8 mouse cellular contexts compared by ENCODE assay signal in genomic region chr15:84923508-84924181, GRCm38 (mm10). TPM values are rescaled to one million over a fixed set of nuclear protein-coding genes. Genes with fewer than 3 reads are reported as not detected.
A peak's percentile ranks its signal among the peaks of the same experiment; 100 is the strongest.
DNase-seq lines count a peak whose midpoint lies in the region; ATAC-seq and TF ChIP-seq lines count a peak whose summit lies in the region.

No protein-coding gene starts in this region.

- peak overlapping the region; percentile 77 for H3K4me2 ChIP-seq in hindbrain, embryonic 11.5 days (replicated peaks; ENCODE audit: low read depth, low read length)

- TF ChIP-seq POLR2A in spleen, adult 2 months (IDR thresholded peaks at IDR 0.05; ENCODE audit: low read depth, low read length), result no peak

- peaks cover 12% of the 10 kb centered on the region for H3K36me3 ChIP-seq in spleen, adult 2 months (ENCODE audit: control insufficient read depth, insufficient read depth, low read length)
- H3K36me3 ChIP-seq in hindbrain, embryonic 11.5 days (ENCODE audit: control insufficient read depth, insufficient read depth, low read length), result peaks cover 2% of the 10 kb centered on the region; the same call in 1 of the 2 replicates

- DNase-seq in adrenal gland, postnatal 25 days, result peak; percentile 71
- no peak for DNase-seq in adrenal gland, adult 2 months
- no peak for DNase-seq in spleen, adult 2 months (ENCODE audit: low read depth in 1 of 2, low spot score in 2 of 2)
- no peak for DNase-seq in spleen, postnatal 36 days (ENCODE audit: low spot score in 2 of 2)
- no peak for DNase-seq in hindbrain, embryonic 11.5 days (ENCODE audit: low spot score)
- peak; percentile 22 for DNase-seq in lung, postnatal 36 days
- no peak for DNase-seq in frontal cortex, postnatal 14 days (ENCODE audit: low spot score in 2 of 2)
- DNase-seq in right cerebral cortex, adult 18-20 months, result no peak

- peak overlapping the region; percentile 86 for H3K4me3 ChIP-seq in spleen, adult 2 months (ENCODE audit: extremely low read depth, insufficient read depth, insufficient read length)
- H3K4me3 ChIP-seq in hindbrain, embryonic 11.5 days (ENCODE audit: low read depth, low read length), result peak overlapping the region; percentile 99

- H3K9ac ChIP-seq in hindbrain, embryonic 11.5 days (ENCODE audit: low read depth, low read length), result peak overlapping the region; percentile 96

- H3K9me3 ChIP-seq in hindbrain, embryonic 11.5 days (ENCODE audit: control insufficient read depth, low read length), result no peaks in the 10 kb centered on the region

- no peaks in the 10 kb centered on the region for H3K27me3 ChIP-seq in spleen, adult 2 months (ENCODE audit: control insufficient read depth, insufficient read depth, low read length)
- no peaks in the 10 kb centered on the region for H3K27me3 ChIP-seq in hindbrain, embryonic 11.5 days (ENCODE audit: control insufficient read depth, insufficient read depth, low read length)

- H3K27ac ChIP-seq in spleen, adult 2 months (ENCODE audit: insufficient read depth, low read length), result peak overlapping the region; percentile 96
- H3K27ac ChIP-seq in hindbrain, embryonic 11.5 days (ENCODE audit: low read depth, low read length), result peak overlapping the region; percentile 95

- WGBS in spleen, adult 2 months, result 1% methylated on average over 60 of the region's 68 CpGs
- WGBS in hindbrain, embryonic 11.5 days, result under 1% methylated on average over 49 of the region's 68 CpGs

- TF ChIP-seq CTCF in spleen, adult 2 months (IDR thresholded peaks at IDR 0.05; ENCODE audit: extremely low read depth, insufficient read depth, insufficient read length, insufficient replicate concordance), result no peak

- peaks cover 6% of the 10 kb centered on the region for H3K4me1 ChIP-seq in spleen, adult 2 months (ENCODE audit: control insufficient read depth, insufficient read depth, insufficient read length)
- peaks cover 4% of the 10 kb centered on the region; the same call in 1 of the 2 replicates for H3K4me1 ChIP-seq in hindbrain, embryonic 11.5 days (replicated peaks; ENCODE audit: control insufficient read depth, insufficient read depth, low read length)

- ATAC-seq in hindbrain, embryonic 11.5 days (ENCODE audit: low FRiP score), result peak; percentile 72

RNA-seq across cellular contexts. Expression of gene Nup50, which starts 0.4 kb away (rescaled TPM):
- total RNA-seq in adrenal gland, postnatal 25 days (2021), result 40.0 and 40.8 TPM in 2 replicates
- total RNA-seq in adrenal gland, adult 2 months (2021), result 10 to 100 TPM; 31.8 to 44.1 TPM
- 6.0 and 6.6 TPM in 2 replicates for polyA plus RNA-seq in adrenal gland, adult 2 months (2012; rRNA removed)
- polyA plus RNA-seq in spleen, adult 2 months (2012; rRNA removed), result 6.4 and 7.1 TPM in 2 replicates
- polyA plus RNA-seq in hindbrain, embryonic 11.5 days (2014; fragmentation: Nextera tagmentation; extraction: Ambion mirVana), result 63.3 and 65.0 TPM in 2 replicates

RNA-seq across cellular contexts. Expression of gene Gm29666, which starts 3.8 kb away (rescaled TPM):
- total RNA-seq in adrenal gland, postnatal 25 days (2021), result 0.24 and 0.39 TPM in 2 replicates
- total RNA-seq in adrenal gland, adult 2 months (2021), result under 1 TPM; 0.14 to 0.17 TPM
- polyA plus RNA-seq in adrenal gland, adult 2 months (2012; rRNA removed), result 0.10 and 0.15 TPM in 2 replicates
- polyA plus RNA-seq in spleen, adult 2 months (2012; rRNA removed), result 0.21 and 0.25 TPM in 2 replicates
- 0.61 and 0.62 TPM in 2 replicates for polyA plus RNA-seq in hindbrain, embryonic 11.5 days (2014; fragmentation: Nextera tagmentation; extraction: Ambion mirVana)

Comparison
In these comparisons a context has a peak if more than half of its experiments do, and no peak if none do; other contexts are left out.
1. DNase-seq: peak in adrenal gland, postnatal 25 days (single experiment) and lung, postnatal 36 days (single experiment); none in adrenal gland, adult 2 months (single experiment), spleen, adult 2 months (0 of 2), spleen, postnatal 36 days (0 of 2), hindbrain, embryonic 11.5 days (single experiment), frontal cortex, postnatal 14 days (0 of 2) and right cerebral cortex, adult 18-20 months (single experiment).